Mouse (Mus musculus) lung, adult 10 weeks (tissue): ENCODE results near the gene Tuba1c. TPM values are rescaled to one million over a fixed set of nuclear protein-coding genes. Genes with fewer than 3 reads are reported as not detected.

Experiments
- polyA plus RNA-seq: library from polyadenylated mRNA; stranded (reverse); fragments of 350-450 nt; fragmentation: Illumina TruSeq; extraction: RNeasy Lipid Tissue Mini Kit (QIAGEN cat#74804); gene quantifications from one replicate; pipeline ENCODE4 v1.2.3, GENCODE M21; 2014; ENCODE audit warnings: low read depth, low replicate concordance; ENCODE audit not compliant: insufficient read depth

The Tuba1c gene
- 55.1 TPM for polyA plus RNA-seq

DNA sequence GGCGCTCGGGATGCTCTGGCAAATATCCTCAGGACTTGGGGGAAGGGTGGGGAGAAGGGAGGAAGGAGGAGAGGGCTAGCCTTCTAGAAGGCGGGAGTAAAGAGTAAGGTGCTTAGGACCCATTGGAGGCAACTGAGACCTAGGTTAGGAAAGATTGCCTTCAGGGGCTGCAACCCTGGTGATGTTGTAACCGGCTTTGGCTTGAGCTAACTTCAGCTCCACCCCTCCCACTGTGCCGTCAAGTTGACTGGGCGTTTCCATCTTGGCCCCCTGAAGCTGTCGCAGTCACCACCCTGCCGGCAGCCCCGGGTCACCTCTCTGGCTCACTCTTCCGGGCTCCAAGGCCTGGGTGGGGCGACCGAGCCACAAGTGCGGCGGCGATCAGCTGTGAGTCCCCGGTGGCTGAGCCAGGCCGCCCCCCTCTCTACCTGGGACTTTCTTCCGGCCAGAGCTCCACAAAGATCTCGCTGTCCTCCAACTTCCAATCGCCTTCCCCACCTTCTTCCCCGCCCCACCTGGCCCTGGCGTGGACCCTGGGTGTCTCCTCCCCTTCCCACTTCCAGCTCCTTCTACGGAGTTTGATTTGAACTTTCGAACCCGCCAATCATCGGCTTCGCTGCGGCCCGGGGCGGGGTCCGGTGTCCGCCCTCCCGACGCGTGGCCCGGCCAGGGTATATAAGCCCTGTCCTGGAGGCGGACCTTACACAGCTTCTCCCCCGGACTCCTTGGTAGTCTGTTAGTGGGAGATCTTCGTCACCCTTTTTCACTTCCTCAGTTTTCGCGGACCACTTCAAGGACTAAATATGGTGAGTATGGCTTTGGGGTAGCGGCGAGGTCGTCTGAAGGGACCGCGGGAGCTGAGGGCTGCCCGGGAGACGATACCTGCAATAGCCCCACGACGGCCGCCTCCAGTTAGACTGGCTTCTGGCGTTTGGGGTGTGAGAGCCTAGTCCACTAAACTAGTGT, at the start of gene Tuba1c:
Tuba1c (plus strand) TSS at position 273 of the 966 bp plus-strand sequence.

DNA sequence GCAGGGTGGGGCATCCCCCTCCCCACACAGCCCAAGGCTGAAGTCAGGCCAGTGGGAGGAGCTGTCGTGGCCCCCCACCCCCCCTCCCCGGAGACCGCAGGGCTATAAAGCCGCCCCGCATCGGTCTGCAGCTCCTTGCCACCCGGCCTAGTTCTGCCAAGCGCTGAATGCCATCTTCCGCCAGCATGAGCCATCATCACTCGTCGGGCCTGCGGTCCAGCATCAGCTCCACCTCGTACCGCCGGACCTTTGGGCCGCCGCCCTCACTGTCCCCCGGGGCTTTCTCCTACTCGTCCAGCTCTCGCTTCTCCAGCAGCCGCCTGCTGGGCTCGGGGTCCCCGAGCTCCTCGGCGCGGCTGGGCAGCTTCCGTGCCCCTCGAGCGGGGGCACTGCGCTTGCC, 25.3 kb downstream of the Tuba1c start, which contains the start of gene Prph:
Prph (plus strand) TSS at position 135 of the 400 bp plus-strand sequence.

DNA sequence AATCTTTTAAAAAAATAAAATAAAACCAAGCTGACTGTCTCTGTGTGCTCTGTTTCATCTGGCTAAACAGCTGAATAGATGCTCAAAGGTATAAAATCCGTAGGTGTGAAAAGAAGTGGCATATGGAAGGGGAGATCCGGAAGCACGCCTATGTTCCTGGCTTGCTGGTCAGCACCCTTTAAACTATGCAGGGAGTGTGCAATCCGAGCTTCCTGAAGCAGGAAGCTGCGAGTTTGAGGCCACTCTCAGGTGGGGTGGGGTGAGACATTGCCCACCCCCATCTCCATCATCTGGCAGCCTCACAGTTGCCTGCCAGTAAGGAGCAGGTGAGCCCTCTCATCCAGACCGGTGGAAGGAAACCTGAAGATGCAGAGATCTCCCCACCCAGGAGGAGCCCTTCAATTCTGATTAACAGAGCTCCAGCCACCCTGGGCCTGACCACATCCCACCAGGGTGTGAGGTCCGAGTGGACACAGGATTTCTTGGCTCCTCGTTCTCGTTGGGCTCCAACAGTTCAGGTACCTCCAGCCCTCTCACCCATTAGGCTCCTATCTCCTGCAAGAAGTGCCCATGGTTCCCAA, 44.4 kb downstream of the Tuba1c start, which contains the start of gene Troap:
Troap (plus strand) TSS at position 557 of the 581 bp plus-strand sequence.

DNA sequence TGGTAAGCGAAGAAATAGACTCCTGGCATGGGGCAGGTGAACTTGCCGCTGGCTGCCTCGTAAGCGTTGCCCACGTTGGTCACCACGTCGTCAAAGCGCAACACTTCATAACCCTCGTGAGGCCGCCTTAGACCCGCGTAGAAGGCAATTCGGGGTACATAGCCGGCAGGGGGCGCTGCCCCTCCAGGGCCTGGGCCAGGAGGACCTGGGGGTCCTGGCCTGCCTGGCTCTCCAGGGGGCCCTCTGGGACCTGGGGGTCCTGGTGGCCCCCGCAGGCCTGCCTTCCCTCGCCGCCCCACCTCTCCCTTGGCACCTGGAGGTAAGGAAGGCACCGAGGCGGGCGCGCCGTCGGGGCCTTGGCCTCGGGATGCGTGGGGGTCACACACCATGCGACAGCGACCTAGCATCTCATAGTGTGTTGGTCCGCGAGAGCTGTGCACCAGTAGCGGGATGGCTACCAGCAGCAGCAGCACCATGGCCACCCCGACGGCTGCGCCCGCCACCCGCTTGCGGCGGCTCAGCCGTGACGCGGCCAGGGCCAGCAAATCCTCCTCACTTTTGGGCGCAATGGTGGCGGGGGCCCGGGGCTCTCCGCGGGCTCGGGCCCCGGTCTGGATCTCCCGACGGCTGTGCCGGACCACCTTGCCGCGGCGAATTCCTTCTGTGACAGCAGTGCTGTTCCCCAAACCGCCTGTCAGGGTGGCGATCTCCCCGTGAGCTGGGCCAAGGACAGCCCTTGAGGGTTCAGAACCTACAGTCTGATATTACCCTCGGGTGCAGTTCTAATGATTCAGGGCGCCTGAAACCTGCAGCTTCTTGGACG, 57.8 kb downstream of the Tuba1c start, which contains the start of gene C1ql4:
C1ql4 (minus strand) TSS at position 565 of the 823 bp plus-strand sequence.

Other genes with a start within 250 kb of the Tuba1c start
- gene Wnt1, start 240.0 kb upstream of the Tuba1c start, polyA plus RNA-seq, result not detected
- not detected for gene Ddn, start 220.4 kb upstream of the Tuba1c start, polyA plus RNA-seq
- 69.5 TPM for gene Prkag1, start 198.4 kb upstream of the Tuba1c start, polyA plus RNA-seq
- gene Kmt2d, start 158.7 kb upstream of the Tuba1c start, polyA plus RNA-seq, result 9.1 TPM
- gene Rhebl1, start 135.4 kb upstream of the Tuba1c start, polyA plus RNA-seq, result 6.3 TPM
- 0.99 TPM for gene Dhh, start 131.4 kb upstream of the Tuba1c start, polyA plus RNA-seq
- 16.5 TPM for gene Lmbr1l, start 111.7 kb upstream of the Tuba1c start, polyA plus RNA-seq
- gene Tuba1b, start 95.3 kb upstream of the Tuba1c start, polyA plus RNA-seq, result 632 TPM
- gene Gm49450, start 76.3 kb upstream of the Tuba1c start, polyA plus RNA-seq, result not detected
- 607 TPM for gene Tuba1a, start 76.2 kb upstream of the Tuba1c start, polyA plus RNA-seq
- gene Prph, start 25.3 kb downstream of the Tuba1c start, polyA plus RNA-seq, result 0.48 TPM
- gene Troap, start 44.7 kb downstream of the Tuba1c start, polyA plus RNA-seq, result 0.13 TPM
- not detected for gene C1ql4, start 57.9 kb downstream of the Tuba1c start, polyA plus RNA-seq
- gene Dnajc22, start 63.3 kb downstream of the Tuba1c start, polyA plus RNA-seq, result 0.24 TPM
- 6.2 TPM for gene Spats2, start 96.0 kb downstream of the Tuba1c start, polyA plus RNA-seq
- 1.2 TPM for gene Kcnh3, start 195.0 kb downstream of the Tuba1c start, polyA plus RNA-seq
- 37.2 TPM for gene Mcrs1, start 222.1 kb downstream of the Tuba1c start, polyA plus RNA-seq